Mouse (Mus musculus) lung, embryonic 16.5 days (tissue): ENCODE measurements around the gene Lhx4. TPM values are rescaled to one million over a fixed set of nuclear protein-coding genes. Genes with fewer than 3 reads are reported as not detected.

Source experiments
- ATAC-seq: fragments of 200-750 bp; cut with Nextera tagmentation; 2 replicates; pipeline ENCODE4 v1.8.0; 2017; ENCODE audit warnings: low read depth, mild to moderate bottlenecking, moderate library complexity
- H3K27ac ChIP-seq: fragments of 300-500 bp; sonication (generic); 2 replicates; pipeline ENCODE4 v1.5.1; 2014; ENCODE audit warnings: mild to moderate bottlenecking, control low read depth, low read length
- H3K27me3 ChIP-seq: fragments of 300-500 bp; sonication (generic); 2 replicates; pipeline ENCODE4 v1.6.1; 2014; ENCODE audit warnings: low read depth, low read length, mixed read lengths; ENCODE audit not compliant: control insufficient read depth, insufficient read depth
- H3K36me3 ChIP-seq: fragments of 300-500 bp; sonication (generic); 2 replicates; pipeline ENCODE4 v1.6.1; 2014; ENCODE audit warnings: low read length; ENCODE audit not compliant: control insufficient read depth, insufficient read depth
- H3K4me1 ChIP-seq: fragments of 300-500 bp; sonication (generic); replicated peaks from 2 replicates; pipeline ENCODE4 v1.6.1; 2014; ENCODE audit warnings: low read length, mixed read lengths; ENCODE audit not compliant: control insufficient read depth, insufficient read depth
- H3K4me2 ChIP-seq: fragments of 300-500 bp; sonication (generic); 2 replicates; pipeline ENCODE4 v1.6.1; 2014; ENCODE audit warnings: low read depth, low read length, control low read depth
- H3K4me3 ChIP-seq: fragments of 300-500 bp; sonication (generic); 2 replicates; pipeline ENCODE4 v1.5.1; 2014; ENCODE audit warnings: mild to moderate bottlenecking, low read length, control low read depth
- H3K9ac ChIP-seq: fragments of 300-500 bp; sonication (generic); 2 replicates; pipeline ENCODE4 v1.6.1; 2014; ENCODE audit warnings: low read length, control low read depth
- H3K9me3 ChIP-seq: fragments of 300-500 bp; sonication (generic); 2 replicates; pipeline ENCODE4 v1.6.1; 2016; ENCODE audit warnings: low read length; ENCODE audit not compliant: control insufficient read depth
- WGBS: fragments of 180-500 bp; shearing (Covaris S2); extraction: QIAGEN DNeasy Blood & Tissue Kit; methylation state at CpG from one replicate; pipeline ENCODE4 v1.1.7; 2014; 5-methylcytosine and 5-hydroxymethylcytosine counted together
- polyA plus RNA-seq: library from polyadenylated mRNA; unstranded; fragments of >200 nt; fragmentation: Nextera tagmentation; extraction: Ambion mirVana; gene quantifications from 2 replicates; pipeline ENCODE4 v1.2.1, GENCODE M21; 2015

Gene Lhx4
- polyA plus RNA-seq, 1 experiment from 2014 or later = not detected

- Histone ChIP-seq H3K9me3 (no peaks in the 10 kb centered on the region), H3K9ac (no peak overlapping the region), H3K4me3 (no peak overlapping the region), H3K27ac (no peak overlapping the region), H3K27me3 (no peaks in the 10 kb centered on the region), H3K4me2 (no peak overlapping the region), H3K36me3 (no peaks in the 10 kb centered on the region), H3K4me1 (peaks cover 8% of the 10 kb centered on the region; the same call in 1 of the 2 replicates)
- WGBS = 25% methylated on average over 11 of the region's 11 CpGs
- ATAC-seq = 0 out of 2 replicates have a peak, but pooled peaks have one; percentile 52
Observed at GRCm38 (mm10) chr1:155693026-155693425, 58.5 kb downstream of the Lhx4 start.

DNA sequence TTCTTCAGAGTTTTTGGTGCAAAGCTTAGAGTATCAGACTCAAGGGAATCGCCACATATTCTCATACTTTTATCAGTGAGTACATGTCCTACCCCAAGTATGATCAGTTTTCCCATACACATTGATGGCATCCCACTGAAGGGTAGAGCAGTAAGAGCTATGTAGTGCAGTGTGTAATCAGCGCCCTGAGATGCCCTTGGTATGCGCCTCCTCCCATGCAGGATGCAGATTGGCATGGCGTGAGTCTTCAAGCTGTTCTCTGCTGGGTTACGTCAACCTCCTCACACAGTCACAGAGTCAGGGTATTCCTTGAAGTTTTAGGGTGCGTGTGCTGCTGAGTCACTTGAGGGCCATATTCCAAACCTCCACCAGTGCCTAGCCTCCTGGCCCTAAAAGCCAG, 59.3 kb downstream of the Lhx4 start:
- Histone ChIP-seq H3K27ac (no peak overlapping the region), H3K4me2 (no peak overlapping the region), H3K36me3 (no peaks in the 10 kb centered on the region), H3K27me3 (no peaks in the 10 kb centered on the region), H3K4me1 (peaks cover 8% of the 10 kb centered on the region; the same call in 1 of the 2 replicates), H3K9me3 (no peaks in the 10 kb centered on the region), H3K9ac (no peak overlapping the region), H3K4me3 (no peak overlapping the region)
- 83% methylated on average over 6 of the region's 6 CpGs for WGBS
- ATAC-seq = no peak

GRCm38 (mm10) chr1:155689558-155689957, 61.9 kb downstream of the Lhx4 start:
- Histone ChIP-seq H3K4me3 (no peak overlapping the region), H3K27me3 (no peaks in the 10 kb centered on the region), H3K9ac (no peak overlapping the region), H3K27ac (no peak overlapping the region), H3K4me1 (peaks cover 8% of the 10 kb centered on the region; the same call in 1 of the 2 replicates), H3K36me3 (no peaks in the 10 kb centered on the region), H3K9me3 (no peaks in the 10 kb centered on the region), H3K4me2 (no peak overlapping the region)
- no peak for ATAC-seq
- 86% methylated on average over 5 of the region's 5 CpGs for WGBS

DNA sequence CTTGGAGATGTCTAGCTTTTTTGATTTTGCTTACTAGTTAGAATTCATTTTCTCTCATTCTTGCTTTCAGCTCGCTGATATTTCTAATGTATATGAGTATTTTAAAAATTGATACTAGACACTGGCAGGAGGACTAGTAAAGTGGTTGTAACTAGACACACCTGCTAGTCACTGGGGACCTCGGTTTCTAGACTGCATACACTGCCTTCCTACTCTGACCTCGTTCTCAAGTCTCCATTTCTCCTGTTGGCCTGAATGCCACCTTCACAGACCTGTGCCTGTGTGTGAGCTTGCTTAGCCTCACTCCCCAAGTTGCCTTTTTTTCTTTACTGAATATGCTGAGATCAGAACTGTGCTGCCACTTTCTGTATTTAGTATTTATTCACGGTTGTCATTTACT, 62.3 kb downstream of the Lhx4 start:
- H3K4me1 ChIP-seq = peaks cover 8% of the 10 kb centered on the region; the same call in 1 of the 2 replicates
- H3K27ac ChIP-seq = no peak overlapping the region
- H3K9me3 ChIP-seq = no peaks in the 10 kb centered on the region
- no peaks in the 10 kb centered on the region for H3K36me3 ChIP-seq
- no peak overlapping the region for H3K9ac ChIP-seq
- no peak for ATAC-seq
- H3K4me3 ChIP-seq = no peak overlapping the region
- WGBS = 80% methylated on average over 4 of the region's 4 CpGs
- H3K27me3 ChIP-seq = no peaks in the 10 kb centered on the region
- H3K4me2 ChIP-seq = no peak overlapping the region

- no peak for ATAC-seq
- Histone ChIP-seq H3K27ac (no peak overlapping the region), H3K36me3 (no peaks in the 10 kb centered on the region), H3K9me3 (no peaks in the 10 kb centered on the region), H3K27me3 (no peaks in the 10 kb centered on the region), H3K4me3 (no peak overlapping the region), H3K4me2 (no peak overlapping the region), H3K9ac (no peak overlapping the region), H3K4me1 (no peaks in the 10 kb centered on the region)
- 69% methylated on average over 15 of the region's 15 CpGs for WGBS
Observed at GRCm38 (mm10) chr1:155686816-155687215, 64.7 kb downstream of the Lhx4 start.

- Histone ChIP-seq H3K9me3 (no peaks in the 10 kb centered on the region), H3K9ac (no peak overlapping the region), H3K27me3 (no peaks in the 10 kb centered on the region), H3K4me1 (no peaks in the 10 kb centered on the region), H3K4me2 (no peak overlapping the region), H3K36me3 (no peaks in the 10 kb centered on the region), H3K27ac (no peak overlapping the region), H3K4me3 (no peak overlapping the region)
- WGBS = 73% methylated on average over 10 of the region's 10 CpGs
- no peak for ATAC-seq
Observed at GRCm38 (mm10) chr1:155681116-155681799, 70.2 kb downstream of the Lhx4 start.

DNA sequence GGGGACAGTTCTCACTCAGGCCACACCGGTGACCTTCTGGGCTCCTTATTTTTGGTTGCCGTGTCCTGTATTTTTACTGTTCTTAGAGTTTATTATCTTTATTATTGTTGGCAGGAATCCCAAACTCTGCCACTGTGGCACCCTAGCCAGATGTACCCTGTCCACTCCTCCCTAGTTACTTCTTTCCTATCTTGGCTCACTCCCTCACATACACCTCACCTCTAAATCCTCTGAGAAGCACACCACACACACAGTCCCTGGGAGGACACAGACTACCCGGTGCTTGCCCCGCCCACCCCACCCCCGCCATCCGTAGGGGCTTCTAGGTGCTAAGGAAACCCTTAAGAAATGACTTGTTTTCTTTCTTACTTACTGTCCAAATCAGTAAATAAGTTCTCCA, 75.9 kb downstream of the Lhx4 start:
- WGBS = 72% methylated on average over 6 of the region's 6 CpGs
- Histone ChIP-seq H3K27ac (no peak overlapping the region), H3K4me3 (no peak overlapping the region), H3K36me3 (no peaks in the 10 kb centered on the region), H3K4me2 (no peak overlapping the region), H3K4me1 (no peaks in the 10 kb centered on the region), H3K27me3 (no peaks in the 10 kb centered on the region), H3K9ac (no peak overlapping the region), H3K9me3 (no peaks in the 10 kb centered on the region)
- ATAC-seq = no peak

DNA sequence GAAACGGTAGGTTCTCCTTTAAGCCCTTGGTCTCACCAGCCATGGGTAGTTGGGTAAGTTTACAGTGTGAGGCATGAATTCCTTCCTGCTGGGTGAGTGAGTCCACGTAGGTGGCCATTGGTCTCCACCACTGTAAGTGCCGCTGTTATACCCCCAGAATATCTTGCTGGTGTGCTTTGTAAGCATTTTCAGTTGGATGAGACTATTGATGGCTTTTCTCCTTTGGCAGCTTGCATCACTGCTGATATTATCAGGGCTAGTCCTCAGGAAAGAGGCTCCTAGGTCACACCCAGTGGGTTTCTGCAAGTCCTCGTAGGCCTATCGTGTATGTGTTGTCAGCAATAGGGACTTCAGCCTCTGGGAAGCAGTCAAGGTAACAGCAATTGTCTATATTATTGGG, 87.5 kb downstream of the Lhx4 start:
- Histone ChIP-seq H3K4me2 (no peak overlapping the region), H3K36me3 (no peaks in the 10 kb centered on the region), H3K4me1 (no peaks in the 10 kb centered on the region), H3K27ac (no peak overlapping the region), H3K9me3 (no peaks in the 10 kb centered on the region; the same call in 1 of the 2 replicates), H3K4me3 (no peak overlapping the region), H3K27me3 (no peaks in the 10 kb centered on the region), H3K9ac (no peak overlapping the region)
- WGBS = 79% methylated on average over 5 of the region's 5 CpGs
- ATAC-seq = no peak

DNA sequence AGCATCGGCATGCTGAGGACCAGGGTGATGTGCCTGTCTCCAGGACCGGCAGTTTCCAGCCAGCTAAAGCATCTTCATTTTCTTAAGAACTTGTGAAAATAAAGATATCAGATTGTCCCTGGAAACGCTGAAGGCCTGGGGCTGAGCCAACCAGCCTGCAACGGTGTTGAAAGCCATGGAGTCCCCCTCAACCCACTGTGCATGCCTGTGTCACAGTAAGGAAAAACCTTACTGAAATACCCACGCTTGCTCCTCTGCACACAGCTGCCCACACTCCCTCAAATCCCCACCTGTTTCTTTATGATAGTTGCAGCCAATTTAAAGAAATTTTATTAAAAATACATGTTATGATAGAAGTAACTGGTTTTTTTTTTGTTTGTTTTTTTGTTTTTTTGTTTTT, 95.2 kb downstream of the Lhx4 start:
- no peak overlapping the region for H3K4me2 ChIP-seq
- ATAC-seq = no peak
- no peak overlapping the region for H3K9ac ChIP-seq
- no peak overlapping the region for H3K4me3 ChIP-seq
- H3K27me3 ChIP-seq = no peaks in the 10 kb centered on the region
- 67% methylated on average over 5 of the region's 5 CpGs for WGBS
- H3K9me3 ChIP-seq = no peaks in the 10 kb centered on the region
- no peaks in the 10 kb centered on the region for H3K36me3 ChIP-seq
- no peak overlapping the region for H3K27ac ChIP-seq
- H3K4me1 ChIP-seq = no peaks in the 10 kb centered on the region
